In genomic region chr4:53218291-53218640, GRCm38 (mm10) we compare ENCODE assay signal across 8 mouse cellular contexts. TPM values are rescaled to one million over a fixed set of nuclear protein-coding genes. Genes with fewer than 3 reads are reported as not detected.
A peak's percentile ranks its signal among the peaks of the same experiment; 100 is the strongest.
DNase-seq lines count a peak whose midpoint lies in the region; ATAC-seq lines count a peak whose summit lies in the region.

No protein-coding gene starts in this region.

- peaks cover 23% of the 10 kb centered on the region for H3K4me1 ChIP-seq in heart, embryonic 15.5 days (replicated peaks)
- H3K4me1 ChIP-seq in embryonic facial prominence, embryonic 11.5 days (ENCODE audit: control insufficient read depth, insufficient read depth, low read length), result no peaks in the 10 kb centered on the region
- H3K4me1 ChIP-seq in intestine, embryonic 16.5 days (ENCODE audit: control insufficient read depth, insufficient read depth, low read length), result peaks cover 11% of the 10 kb centered on the region; the same call in 1 of the 2 replicates
- peaks cover 17% of the 10 kb centered on the region for H3K4me1 ChIP-seq in midbrain, embryonic 16.5 days (ENCODE audit: control insufficient read depth, insufficient read depth, low read length)

- intact Hi-C loops in left cerebral cortex, postnatal 36 days (cut with DNase I), result no loop called here

- no peaks in the 10 kb centered on the region for H3K27me3 ChIP-seq in heart, embryonic 15.5 days
- no peaks in the 10 kb centered on the region for H3K27me3 ChIP-seq in embryonic facial prominence, embryonic 11.5 days (ENCODE audit: control insufficient read depth, insufficient read depth, low read length)
- no peaks in the 10 kb centered on the region for H3K27me3 ChIP-seq in intestine, embryonic 16.5 days (replicated peaks; ENCODE audit: control insufficient read depth, insufficient read depth, low read length)
- no peaks in the 10 kb centered on the region for H3K27me3 ChIP-seq in midbrain, embryonic 16.5 days (ENCODE audit: control insufficient read depth, insufficient read depth, low read depth, low read length)

- no peak for DNase-seq in heart, adult 18-20 months
- DNase-seq in embryonic facial prominence, embryonic 11.5 days (ENCODE audit: low spot score), result no peak
- DNase-seq in frontal cortex, postnatal 25 days (ENCODE audit: low spot score in 2 of 2), result no peak
- no peak for DNase-seq in adrenal gland, postnatal 4 days (ENCODE audit: low spot score in 2 of 2)
- no peak for DNase-seq in left cerebral cortex, postnatal 36 days (ENCODE audit: low spot score in 2 of 2)

- H3K4me2 ChIP-seq in heart, embryonic 15.5 days, result peak overlapping the region; percentile 83
- peak overlapping the region; percentile 67 for H3K4me2 ChIP-seq in embryonic facial prominence, embryonic 11.5 days (ENCODE audit: low read depth, low read length)
- H3K4me2 ChIP-seq in intestine, embryonic 16.5 days (ENCODE audit: low read depth, low read length), result peak overlapping the region; percentile 91
- peak overlapping the region; percentile 91 for H3K4me2 ChIP-seq in midbrain, embryonic 16.5 days (ENCODE audit: low read length)

- H3K36me3 ChIP-seq in heart, embryonic 15.5 days, result no peaks in the 10 kb centered on the region
- H3K36me3 ChIP-seq in embryonic facial prominence, embryonic 11.5 days (replicated peaks; ENCODE audit: control insufficient read depth, insufficient read depth, low read depth, low read length), result no peaks in the 10 kb centered on the region
- no peaks in the 10 kb centered on the region for H3K36me3 ChIP-seq in intestine, embryonic 16.5 days (ENCODE audit: control insufficient read depth, insufficient read depth, low read length)
- no peaks in the 10 kb centered on the region for H3K36me3 ChIP-seq in midbrain, embryonic 16.5 days (ENCODE audit: control insufficient read depth, insufficient read depth, low read length)

- H3K27ac ChIP-seq in heart, embryonic 15.5 days, result peak overlapping the region; percentile 76
- no peak overlapping the region for H3K27ac ChIP-seq in embryonic facial prominence, embryonic 11.5 days (replicated peaks; ENCODE audit: low read depth, low read length)
- no peak overlapping the region for H3K27ac ChIP-seq in intestine, embryonic 16.5 days (ENCODE audit: low read length)
- peak overlapping the region; percentile 88 for H3K27ac ChIP-seq in midbrain, embryonic 16.5 days (ENCODE audit: low read length)

- WGBS in heart, embryonic 15.5 days, result 40% methylated on average over 5 of the region's 5 CpGs
- 51% methylated on average over 5 of the region's 5 CpGs for WGBS in embryonic facial prominence, embryonic 11.5 days
- WGBS in intestine, embryonic 16.5 days, result 37% methylated on average over 5 of the region's 5 CpGs
- 46% methylated on average over 5 of the region's 5 CpGs for WGBS in midbrain, embryonic 16.5 days

- peak overlapping the region; percentile 65 for H3K4me3 ChIP-seq in heart, embryonic 15.5 days
- no peak overlapping the region for H3K4me3 ChIP-seq in embryonic facial prominence, embryonic 11.5 days (ENCODE audit: low read depth, low read length)
- H3K4me3 ChIP-seq in intestine, embryonic 16.5 days (ENCODE audit: low read length), result peak overlapping the region; percentile 54
- peak overlapping the region; percentile 55 for H3K4me3 ChIP-seq in midbrain, embryonic 16.5 days (ENCODE audit: low read depth, low read length)

- ATAC-seq in heart, embryonic 15.5 days (replicated peaks; ENCODE audit: insufficient number of reproducible peaks, insufficient read depth, low FRiP score, low read depth), result no peak
- no peak for ATAC-seq in embryonic facial prominence, embryonic 11.5 days (replicated peaks; ENCODE audit: insufficient number of reproducible peaks, low FRiP score, low TSS enrichment, low read depth)
- peak; percentile 16 for ATAC-seq in intestine, embryonic 16.5 days
- no peak for ATAC-seq in midbrain, embryonic 16.5 days

- H3K9ac ChIP-seq in heart, embryonic 15.5 days, result peak overlapping the region; percentile 47; the same call in 1 of the 2 replicates
- no peak overlapping the region; the same call in 1 of the 2 replicates for H3K9ac ChIP-seq in embryonic facial prominence, embryonic 11.5 days (replicated peaks; ENCODE audit: low read length)
- peak overlapping the region; percentile 66; the same call in 1 of the 2 replicates for H3K9ac ChIP-seq in intestine, embryonic 16.5 days (ENCODE audit: low read depth, low read length)
- H3K9ac ChIP-seq in midbrain, embryonic 16.5 days (ENCODE audit: low read depth, low read length), result peak overlapping the region; percentile 76

- H3K9me3 ChIP-seq in heart, embryonic 15.5 days (replicated peaks), result no peaks in the 10 kb centered on the region
- no peaks in the 10 kb centered on the region for H3K9me3 ChIP-seq in embryonic facial prominence, embryonic 11.5 days (replicated peaks; ENCODE audit: control insufficient read depth, low read length)
- no peaks in the 10 kb centered on the region for H3K9me3 ChIP-seq in intestine, embryonic 16.5 days (ENCODE audit: control insufficient read depth, low read length)
- H3K9me3 ChIP-seq in midbrain, embryonic 16.5 days (replicated peaks; ENCODE audit: control insufficient read depth, low read length, poor library complexity, severe bottlenecking), result no peaks in the 10 kb centered on the region

RNA-seq across cellular contexts. Expression of gene Abca1, which starts 58.6 kb away (rescaled TPM):
- 4.4 and 5.7 TPM in 2 replicates for polyA plus RNA-seq in heart, embryonic 15.5 days (2015; fragmentation: Nextera tagmentation; extraction: Ambion mirVana)
- 10 to 100 TPM; 15.8 to 17.9 TPM for total RNA-seq in heart, adult 18-20 months (2021)
- polyA plus RNA-seq in embryonic facial prominence, embryonic 11.5 days (2014; fragmentation: Nextera tagmentation; extraction: Ambion mirVana), result 5.3 and 5.4 TPM in 2 replicates
- polyA plus RNA-seq in intestine, embryonic 16.5 days (2015; fragmentation: Nextera tagmentation; extraction: Ambion mirVana), result 2.3 and 2.4 TPM in 2 replicates
- polyA plus RNA-seq in midbrain, embryonic 16.5 days (2015; fragmentation: Nextera tagmentation; extraction: Ambion mirVana), result 9.3 and 9.9 TPM in 2 replicates
- total RNA-seq in adrenal gland, postnatal 4 days (2021), result 100 to 1,000 TPM; 117 to 127 TPM
- total RNA-seq in left cerebral cortex, postnatal 36 days (2021), result 10 to 100 TPM; 15.9 to 19.5 TPM

Comparison
In these comparisons a context has a peak if more than half of its experiments do, and no peak if none do; other contexts are left out.
1. H3K27ac ChIP-seq: peak in heart, embryonic 15.5 days (single experiment) and midbrain, embryonic 16.5 days (single experiment); none in embryonic facial prominence, embryonic 11.5 days (single experiment) and intestine, embryonic 16.5 days (single experiment).
2. Peak in every context shown above with its lines, with median percentiles within 50 percentile points of each other: H3K4me2 ChIP-seq.